Mouse (Mus musculus): ENCODE results near the gene Kcnj15. TPM values are rescaled to one million over a fixed set of nuclear protein-coding genes. Genes with fewer than 3 reads are reported as not detected.
A peak's percentile ranks its signal among the peaks of the same experiment; 100 is the strongest.

Gene Kcnj15
- polyA plus RNA-seq, 1 experiment from 2014 or later: 3.3 TPM

DNA sequence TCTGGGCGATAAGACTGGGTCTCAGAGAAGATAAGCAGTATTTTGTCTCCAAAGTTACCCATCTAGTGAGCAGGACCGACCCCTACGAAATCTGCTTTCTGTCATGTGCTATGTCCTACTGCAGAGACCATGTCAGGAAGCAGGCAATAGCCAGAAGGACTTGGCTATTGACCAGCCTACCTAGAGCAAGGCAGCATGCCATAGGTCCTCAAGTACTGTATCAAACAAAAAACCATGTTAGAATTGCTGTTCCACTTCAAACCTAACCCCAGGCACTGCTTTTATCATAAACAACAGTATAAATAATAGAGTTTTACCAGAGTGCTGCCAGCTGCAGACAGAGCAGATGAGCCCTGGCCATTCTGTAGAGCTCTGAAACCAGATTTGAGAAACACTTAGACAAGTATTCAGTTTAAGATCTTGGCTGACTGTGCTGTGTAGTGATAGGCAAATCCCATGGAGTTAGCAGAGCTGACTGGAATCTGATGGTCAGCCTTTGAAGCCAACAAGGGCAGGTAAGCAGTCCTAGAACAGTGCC lies 50.5 kb downstream of the Kcnj15 start:
- Histone ChIP-seq H3K9ac (no peak overlapping the region), H3K27me3 (replicated peaks) (no peaks in the 10 kb centered on the region), H3K36me3 (no peaks in the 10 kb centered on the region), H3K4me2 (no peak overlapping the region), H3K4me1 (no peaks in the 10 kb centered on the region), H3K27ac (no peak overlapping the region), H3K9me3 (no peaks in the 10 kb centered on the region), H3K4me3 (replicated peaks) (no peak overlapping the region)
- ATAC-seq (ENCODE audit: insufficient read depth, low FRiP score, low read depth): no peak
- WGBS: 73% methylated on average over 3 of the region's 3 CpGs

DNA sequence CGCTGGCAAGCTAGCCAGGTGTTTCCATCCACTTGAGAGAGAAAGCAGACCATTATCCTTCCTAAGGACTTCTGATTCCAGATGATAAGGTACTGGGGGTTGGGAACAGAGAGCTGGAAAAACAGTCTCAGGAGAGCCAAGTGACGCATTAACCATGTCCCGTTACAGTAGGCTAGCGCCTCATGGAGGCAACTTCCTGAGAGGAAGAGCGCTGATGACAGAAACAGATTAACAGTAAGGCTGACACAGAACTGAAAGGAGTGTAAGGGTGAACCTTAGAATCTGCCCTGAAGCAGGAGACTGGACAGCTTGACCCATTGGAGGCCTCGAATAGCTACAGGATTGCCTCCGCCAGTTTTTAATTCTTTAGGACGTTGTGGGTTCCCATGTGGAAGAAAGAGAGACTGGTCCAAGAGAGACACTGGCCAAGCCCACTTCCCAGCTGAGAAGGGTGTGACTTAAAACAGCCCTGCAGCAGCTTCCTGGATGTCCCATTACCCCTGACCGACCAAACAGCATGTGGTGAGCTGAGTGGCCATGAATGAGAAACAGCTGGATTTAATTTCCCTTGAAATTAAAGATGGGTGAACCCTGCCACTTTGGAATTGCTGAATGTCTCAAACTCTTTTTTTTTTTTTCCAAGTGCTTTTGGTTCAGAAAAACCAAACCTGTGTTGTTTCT lies 64.7 kb downstream of the Kcnj15 start:
- H3K4me3 ChIP-seq (replicated peaks): no peak overlapping the region
- H3K27ac ChIP-seq: no peak overlapping the region
- no peak overlapping the region for H3K9ac ChIP-seq
- WGBS: 59% methylated on average over 9 of the region's 9 CpGs
- no peaks in the 10 kb centered on the region for H3K27me3 ChIP-seq (replicated peaks)
- H3K36me3 ChIP-seq: no peaks in the 10 kb centered on the region
- ATAC-seq (ENCODE audit: insufficient read depth, low FRiP score, low read depth): no peak
- H3K4me1 ChIP-seq: no peaks in the 10 kb centered on the region
- H3K4me2 ChIP-seq: no peak overlapping the region
- H3K9me3 ChIP-seq: no peaks in the 10 kb centered on the region

DNA sequence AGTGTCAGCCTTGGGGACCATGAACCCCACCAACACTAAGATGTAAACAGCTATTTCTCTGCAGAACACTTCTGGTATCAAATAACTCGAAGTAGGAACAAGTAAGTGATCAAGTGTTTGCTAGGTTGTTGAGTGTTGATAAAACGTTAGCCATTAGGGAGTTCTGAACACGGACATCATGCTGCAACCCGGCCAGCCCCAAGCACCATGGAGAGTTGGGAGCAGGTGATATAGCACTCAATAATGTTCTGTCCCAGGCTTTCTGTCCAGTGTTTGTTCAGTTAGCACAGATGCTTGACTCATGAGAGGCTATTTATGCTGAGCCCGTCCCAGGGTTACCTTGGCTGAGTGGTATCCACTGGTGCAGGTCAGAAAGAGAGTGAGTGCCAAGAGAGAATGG lies 74.8 kb downstream of the Kcnj15 start:
- Histone ChIP-seq H3K36me3 (no peaks in the 10 kb centered on the region), H3K27me3 (replicated peaks) (no peaks in the 10 kb centered on the region), H3K9me3 (no peaks in the 10 kb centered on the region), H3K4me2 (no peak overlapping the region), H3K27ac (no peak overlapping the region), H3K4me3 (replicated peaks) (no peak overlapping the region), H3K9ac (no peak overlapping the region), H3K4me1 (no peaks in the 10 kb centered on the region)
- ATAC-seq (ENCODE audit: insufficient read depth, low FRiP score, low read depth): no peak
- WGBS: 71% methylated on average over 5 of the region's 5 CpGs

GRCm38 (mm10) chr16:95340885-95341791 lies 83.8 kb downstream of the Kcnj15 start:
- no peak overlapping the region for H3K4me3 ChIP-seq (replicated peaks)
- no peaks in the 10 kb centered on the region for H3K9me3 ChIP-seq
- peak; percentile 77 for ATAC-seq (ENCODE audit: insufficient read depth, low FRiP score, low read depth)
- H3K27ac ChIP-seq: peak overlapping the region; percentile 81
- H3K27me3 ChIP-seq (replicated peaks): no peaks in the 10 kb centered on the region
- peaks cover 18% of the 10 kb centered on the region for H3K4me1 ChIP-seq
- peak overlapping the region; percentile 37 for H3K4me2 ChIP-seq
- 21% methylated on average over 28 of the region's 28 CpGs for WGBS
- no peaks in the 10 kb centered on the region for H3K36me3 ChIP-seq
- no peak overlapping the region for H3K9ac ChIP-seq

- 71% methylated on average over 8 of the region's 8 CpGs for WGBS
- H3K9ac ChIP-seq: no peak overlapping the region
- no peaks in the 10 kb centered on the region for H3K36me3 ChIP-seq
- ATAC-seq (ENCODE audit: insufficient read depth, low FRiP score, low read depth): peak; percentile 29; the same call in 1 of the 2 replicates
- H3K9me3 ChIP-seq: no peaks in the 10 kb centered on the region
- no peak overlapping the region for H3K4me3 ChIP-seq (replicated peaks)
- H3K4me1 ChIP-seq: peaks cover 20% of the 10 kb centered on the region
- no peaks in the 10 kb centered on the region for H3K27me3 ChIP-seq (replicated peaks)
- H3K4me2 ChIP-seq: no peak overlapping the region
- H3K27ac ChIP-seq: peak overlapping the region; percentile 81; the same call in 1 of the 2 replicates
Measured at GRCm38 (mm10) chr16:95342030-95342429, 84.7 kb downstream of the Kcnj15 start.

DNA sequence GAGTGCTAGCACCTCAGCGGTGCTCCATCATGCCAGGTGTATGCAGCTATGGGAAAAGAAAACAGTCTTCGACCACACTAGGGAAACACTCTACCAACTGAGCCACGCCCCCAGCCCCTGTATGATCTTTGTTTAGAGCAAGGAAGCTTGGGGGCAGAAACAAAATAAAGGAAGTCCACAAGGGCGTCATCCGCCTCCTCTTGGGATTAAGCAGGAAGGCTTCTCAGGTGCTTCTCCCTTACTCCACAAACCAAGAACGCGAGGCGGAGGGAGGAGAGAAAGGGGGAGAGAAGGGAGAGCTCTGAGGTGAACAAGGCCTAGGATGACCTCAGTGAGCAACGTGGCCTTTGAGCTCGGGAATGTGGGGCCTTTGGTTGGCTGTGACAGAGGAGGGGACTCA lies 87.6 kb downstream of the Kcnj15 start:
- no peak for ATAC-seq (ENCODE audit: insufficient read depth, low FRiP score, low read depth)
- Histone ChIP-seq H3K4me3 (replicated peaks) (no peak overlapping the region), H3K4me2 (no peak overlapping the region), H3K27ac (no peak overlapping the region), H3K27me3 (replicated peaks) (no peaks in the 10 kb centered on the region), H3K9me3 (no peaks in the 10 kb centered on the region), H3K36me3 (no peaks in the 10 kb centered on the region), H3K4me1 (peaks cover 23% of the 10 kb centered on the region), H3K9ac (no peak overlapping the region)
- WGBS: 59% methylated on average over 10 of the region's 10 CpGs

DNA sequence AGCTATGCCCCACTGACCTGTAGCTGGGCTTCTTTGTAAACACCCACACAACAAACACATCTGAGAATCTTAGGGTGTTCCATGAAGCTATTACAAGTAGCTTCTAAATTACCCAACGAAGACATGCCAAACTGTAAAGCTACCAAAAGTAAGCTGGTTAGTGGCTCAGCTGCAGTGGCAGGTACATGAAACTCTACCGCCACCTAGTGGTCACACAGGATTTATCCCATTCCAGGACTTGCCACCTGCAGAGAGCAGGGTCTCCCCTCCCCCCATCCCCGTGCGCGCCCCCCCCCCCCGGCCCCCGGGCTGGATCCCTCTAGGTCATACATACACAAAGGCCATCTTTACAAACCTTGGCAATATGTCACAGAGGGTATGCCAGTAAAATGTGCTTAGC lies 88.5 kb downstream of the Kcnj15 start:
- WGBS: 2% methylated on average over 5 of the region's 7 CpGs
- H3K27ac ChIP-seq: no peak overlapping the region
- H3K9ac ChIP-seq: no peak overlapping the region
- H3K4me1 ChIP-seq: peaks cover 18% of the 10 kb centered on the region
- ATAC-seq (ENCODE audit: insufficient read depth, low FRiP score, low read depth): no peak
- H3K36me3 ChIP-seq: no peaks in the 10 kb centered on the region
- no peak overlapping the region for H3K4me2 ChIP-seq
- H3K4me3 ChIP-seq (replicated peaks): no peak overlapping the region
- H3K9me3 ChIP-seq: no peaks in the 10 kb centered on the region
- H3K27me3 ChIP-seq (replicated peaks): no peaks in the 10 kb centered on the region

- peak; percentile 61 for ATAC-seq (ENCODE audit: insufficient read depth, low FRiP score, low read depth)
- H3K27ac ChIP-seq: no peak overlapping the region; the same call in 1 of the 2 replicates
Measured at GRCm38 (mm10) chr16:95347202-95347601, 89.8 kb downstream of the Kcnj15 start.

DNA sequence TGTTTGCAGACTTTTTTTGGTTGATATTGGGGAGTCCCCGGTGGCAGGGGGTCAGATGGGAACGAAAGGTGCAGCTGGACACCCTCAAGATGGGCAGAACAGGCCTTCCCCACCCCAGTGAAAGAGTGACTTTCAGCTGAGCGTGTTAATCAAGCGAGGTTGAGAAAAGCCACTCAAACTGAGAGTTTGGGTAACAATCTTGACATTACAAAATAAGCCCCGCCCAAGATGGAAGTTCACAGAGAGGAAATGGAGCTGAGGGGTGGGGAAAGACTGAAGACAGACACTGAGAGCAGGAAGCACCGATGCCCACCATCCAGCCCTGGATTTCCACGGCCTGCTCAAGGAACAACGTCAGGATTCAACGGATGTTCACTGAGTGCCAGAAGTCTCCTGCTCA lies 91.2 kb downstream of the Kcnj15 start:
- H3K9me3 ChIP-seq: no peaks in the 10 kb centered on the region
- no peaks in the 10 kb centered on the region for H3K36me3 ChIP-seq
- H3K27ac ChIP-seq: no peak overlapping the region
- H3K4me3 ChIP-seq (replicated peaks): no peak overlapping the region
- ATAC-seq (ENCODE audit: insufficient read depth, low FRiP score, low read depth): no peak
- H3K4me1 ChIP-seq: 0 out of 2 replicates have a peak, but pooled peaks cover 4% of the 10 kb centered on the region
- no peaks in the 10 kb centered on the region for H3K27me3 ChIP-seq (replicated peaks)
- no peak overlapping the region for H3K9ac ChIP-seq
- H3K4me2 ChIP-seq: no peak overlapping the region
- WGBS: 78% methylated on average over 9 of the region's 9 CpGs

More at GRCm38 (mm10) chr16:95347202-95347601, 89.8 kb downstream of the Kcnj15 start:
- no peak overlapping the region; the same call in 1 of the 2 replicates for H3K9ac ChIP-seq
- H3K4me1 ChIP-seq: 0 out of 2 replicates have a peak, but pooled peaks cover 5% of the 10 kb centered on the region
- no peak overlapping the region for H3K4me3 ChIP-seq (replicated peaks)
- no peaks in the 10 kb centered on the region for H3K36me3 ChIP-seq
- 13% methylated on average over 3 of the region's 3 CpGs for WGBS
- no peaks in the 10 kb centered on the region for H3K27me3 ChIP-seq (replicated peaks)
- H3K4me2 ChIP-seq: no peak overlapping the region
- no peaks in the 10 kb centered on the region for H3K9me3 ChIP-seq

- Histone ChIP-seq H3K4me3 (replicated peaks) (no peak overlapping the region), H3K27ac (no peak overlapping the region), H3K4me1 (0 out of 2 replicates have a peak, but pooled peaks cover 4% of the 10 kb centered on the region), H3K4me2 (no peak overlapping the region), H3K9ac (no peak overlapping the region), H3K36me3 (no peaks in the 10 kb centered on the region), H3K9me3 (no peaks in the 10 kb centered on the region), H3K27me3 (replicated peaks) (no peaks in the 10 kb centered on the region)
- WGBS: 87% methylated on average over 6 of the region's 6 CpGs
- no peak for ATAC-seq (ENCODE audit: insufficient read depth, low FRiP score, low read depth)
Measured at GRCm38 (mm10) chr16:95349344-95349743, 92.0 kb downstream of the Kcnj15 start.

GRCm38 (mm10) chr16:95349745-95350144 lies 92.4 kb downstream of the Kcnj15 start:
- Histone ChIP-seq H3K4me3 (replicated peaks) (no peak overlapping the region), H3K36me3 (no peaks in the 10 kb centered on the region), H3K9me3 (no peaks in the 10 kb centered on the region), H3K4me2 (no peak overlapping the region), H3K4me1 (0 out of 2 replicates have a peak, but pooled peaks cover 4% of the 10 kb centered on the region), H3K27ac (no peak overlapping the region), H3K27me3 (replicated peaks) (no peaks in the 10 kb centered on the region), H3K9ac (no peak overlapping the region)
- no peak for ATAC-seq (ENCODE audit: insufficient read depth, low FRiP score, low read depth)
- WGBS: 79% methylated on average over 5 of the region's 5 CpGs

Data from stomach, embryonic 15.5 days (tissue).